Mouse (Mus musculus) kidney, embryonic 14.5 days (tissue): ENCODE data around the gene Zfp296. TPM values are rescaled to one million over a fixed set of nuclear protein-coding genes. Genes with fewer than 3 reads are reported as not detected.

Experiments used
- ATAC-seq: fragments of 200-750 bp; cut with Nextera tagmentation; 2 replicates; pipeline ENCODE4 v1.8.0; 2017; ENCODE audit warnings: moderate number of reproducible peaks, mild to moderate bottlenecking, moderate TSS enrichment, moderate library complexity; ENCODE audit not compliant: low FRiP score, low TSS enrichment
- H3K27ac ChIP-seq: fragments of 300-500 bp; sonication (generic); 2 replicates; pipeline ENCODE4 v1.5.1; 2014; ENCODE audit warnings: low read depth, mild to moderate bottlenecking, low read length, moderate library complexity, mixed read lengths
- H3K27me3 ChIP-seq: fragments of 300-500 bp; sonication (generic); 2 replicates; pipeline ENCODE4 v1.6.1; 2014; ENCODE audit warnings: mild to moderate bottlenecking, low read length; ENCODE audit not compliant: control insufficient read depth, insufficient read depth
- H3K36me3 ChIP-seq: fragments of 300-500 bp; sonication (generic); 2 replicates; pipeline ENCODE4 v1.6.1; 2014; ENCODE audit warnings: low read length, mixed read lengths; ENCODE audit not compliant: control insufficient read depth, insufficient read depth
- H3K4me1 ChIP-seq: fragments of 300-500 bp; sonication (generic); 2 replicates; pipeline ENCODE4 v1.6.1; 2014; ENCODE audit warnings: low read length, mixed read lengths; ENCODE audit not compliant: control insufficient read depth, insufficient read depth
- H3K4me2 ChIP-seq: fragments of 300-500 bp; sonication (generic); replicated peaks from 2 replicates; pipeline ENCODE4 v1.6.1; 2014; ENCODE audit warnings: low read depth, mild to moderate bottlenecking, low read length
- H3K4me3 ChIP-seq: fragments of 300-500 bp; sonication (generic); 2 replicates; pipeline ENCODE4 v1.5.1; 2014; ENCODE audit warnings: mild to moderate bottlenecking, low read length
- H3K9ac ChIP-seq: fragments of 300-500 bp; sonication (generic); 2 replicates; pipeline ENCODE4 v1.6.1; 2014; ENCODE audit warnings: low read depth, mild to moderate bottlenecking, low read length, moderate library complexity
- H3K9me3 ChIP-seq: fragments of 300-500 bp; sonication (generic); 2 replicates; pipeline ENCODE4 v1.6.1; 2016; ENCODE audit warnings: low read length; ENCODE audit not compliant: control insufficient read depth
- WGBS: fragments of 180-500 bp; shearing (Covaris S2); extraction: QIAGEN DNeasy Blood & Tissue Kit; methylation state at CpG from one replicate; pipeline ENCODE4 v1.1.7; 2014; 5-methylcytosine and 5-hydroxymethylcytosine counted together
- polyA plus RNA-seq: library from polyadenylated mRNA; unstranded; fragments of >200 nt; fragmentation: Nextera tagmentation; extraction: Ambion mirVana; gene quantifications from 2 replicates; pipeline ENCODE4 v1.2.1, GENCODE M21; 2014

The Zfp296 gene
- polyA plus RNA-seq, 1 experiment from 2014 or later = 0.68 TPM

DNA sequence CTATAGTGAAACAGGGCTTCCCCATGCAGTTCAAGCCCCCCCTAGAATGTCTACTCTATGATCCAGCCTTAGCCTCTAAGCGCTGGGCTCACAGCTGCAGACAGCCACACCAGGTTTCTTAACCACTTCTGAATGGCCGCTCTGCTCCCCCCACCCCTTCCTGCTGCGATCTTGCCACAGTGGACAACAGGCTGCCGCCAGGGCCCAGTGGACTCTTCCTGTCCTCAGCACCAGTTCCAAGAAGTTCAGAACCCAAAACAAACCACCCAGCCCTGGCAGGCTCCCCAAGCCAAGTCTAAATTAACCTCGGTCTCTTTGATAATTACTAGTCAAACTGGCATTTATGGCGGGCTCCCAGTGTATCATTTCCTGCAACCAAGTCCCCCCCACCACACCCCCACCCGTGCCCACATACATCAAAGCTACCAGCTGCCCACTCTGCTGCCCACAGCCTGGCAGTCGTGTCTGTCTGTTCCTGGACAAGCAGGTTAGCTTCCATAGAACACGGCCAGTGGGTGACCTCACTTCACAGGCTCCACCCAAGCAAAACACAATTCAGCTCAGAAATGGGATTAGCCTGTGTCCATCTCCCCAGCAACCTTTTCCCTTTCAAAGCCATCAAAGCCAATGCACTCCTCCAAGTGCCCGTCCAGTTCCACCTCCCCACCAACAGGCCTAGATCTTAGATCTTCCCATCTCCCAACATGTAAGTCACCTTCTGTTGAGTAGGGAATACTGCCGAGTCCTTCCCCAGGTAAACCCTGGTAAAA is 16.4 kb upstream of the Zfp296 start:
- no peak for ATAC-seq
- Histone ChIP-seq H3K27ac (no peak overlapping the region), H3K36me3 (peaks cover 23% of the 10 kb centered on the region)

DNA sequence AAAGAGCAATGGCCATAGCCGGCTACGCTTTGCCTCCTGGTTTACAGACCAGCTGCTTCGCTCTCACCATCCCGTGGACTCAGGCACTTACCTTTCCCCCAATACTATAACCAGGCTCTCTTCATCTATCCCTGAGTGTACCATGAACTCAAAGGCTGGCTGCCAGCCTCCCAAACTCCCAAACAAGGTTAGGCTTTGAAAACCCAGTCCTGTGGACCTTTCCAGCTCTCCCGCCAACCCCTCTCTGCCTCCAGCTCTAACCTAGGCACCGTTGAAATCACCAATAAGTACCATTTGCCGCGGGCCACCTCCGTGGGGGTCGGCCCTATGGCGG is 15.7 kb upstream of the Zfp296 start:
- peaks cover 13% of the 10 kb centered on the region for H3K4me1 ChIP-seq
- no peaks in the 10 kb centered on the region for H3K27me3 ChIP-seq

More for the DNA sequence above, 16.4 kb upstream of the Zfp296 start:
- peaks cover 13% of the 10 kb centered on the region for H3K4me1 ChIP-seq
- H3K9ac ChIP-seq = peak overlapping the region; percentile 94
- H3K9me3 ChIP-seq = no peaks in the 10 kb centered on the region
- H3K4me3 ChIP-seq = peak overlapping the region; percentile 64
- no peaks in the 10 kb centered on the region for H3K27me3 ChIP-seq
- 17% methylated on average over 11 of the region's 11 CpGs for WGBS
- H3K4me2 ChIP-seq = peak overlapping the region; percentile 62

DNA sequence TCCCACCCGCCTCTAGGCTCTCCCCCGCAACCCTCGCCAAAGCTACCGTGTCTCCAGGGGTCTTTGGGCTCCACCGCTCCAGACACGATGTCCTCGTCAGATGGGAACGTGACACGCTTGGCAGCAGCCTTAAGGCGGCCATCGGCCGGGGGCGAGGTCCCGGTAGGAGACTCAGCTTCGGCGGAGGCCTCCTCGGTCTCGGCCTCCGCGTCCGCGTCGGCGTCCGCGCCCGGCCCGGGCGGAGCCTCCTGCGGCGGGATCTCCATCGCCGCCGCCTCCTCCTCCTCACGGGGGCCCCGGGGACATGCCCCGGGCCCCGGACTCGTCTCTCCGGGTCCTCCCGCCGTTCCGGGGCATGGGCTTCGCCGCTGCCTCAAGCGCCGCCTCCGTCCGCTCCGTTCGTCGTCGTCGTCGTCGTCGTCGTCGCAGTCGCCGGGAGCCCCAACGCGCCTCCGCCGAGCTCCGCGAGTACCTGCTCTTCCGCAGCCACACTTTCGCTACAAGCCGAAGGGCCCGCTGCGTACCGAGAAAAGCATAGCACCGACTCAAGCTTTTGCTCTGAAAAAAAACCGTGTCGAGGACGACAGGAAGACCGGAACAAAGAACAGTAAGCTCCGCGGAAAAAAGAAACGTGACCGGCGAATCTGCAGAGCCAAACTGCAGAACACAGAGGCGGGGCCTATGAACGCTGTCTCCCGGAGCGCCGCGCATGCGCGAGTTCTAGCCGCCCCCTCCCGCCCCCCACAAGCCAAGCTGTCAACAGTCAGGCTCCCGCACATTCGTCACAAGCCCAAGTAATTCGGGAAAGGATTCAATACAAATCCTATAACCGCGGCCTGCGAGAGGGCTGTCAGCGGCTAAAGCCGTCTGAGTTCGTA is 15.1 kb upstream of the Zfp296 start:
- ATAC-seq = peak; percentile 81
- H3K4me2 ChIP-seq = peak overlapping the region; percentile 90
- 1% methylated on average over 102 of the region's 102 CpGs for WGBS
- H3K9ac ChIP-seq = peak overlapping the region; percentile 94
- H3K27ac ChIP-seq = peak overlapping the region; percentile 93
- no peaks in the 10 kb centered on the region for H3K9me3 ChIP-seq
- H3K27me3 ChIP-seq = no peaks in the 10 kb centered on the region
- peaks cover 13% of the 10 kb centered on the region for H3K4me1 ChIP-seq
- H3K36me3 ChIP-seq = peaks cover 24% of the 10 kb centered on the region
- H3K4me3 ChIP-seq = peak overlapping the region; percentile 64

More for the DNA sequence above, 15.7 kb upstream of the Zfp296 start:
- WGBS = 1% methylated on average over 11 of the region's 11 CpGs
- peaks cover 21% of the 10 kb centered on the region for H3K36me3 ChIP-seq
- peak overlapping the region; percentile 62 for H3K4me2 ChIP-seq
- peak overlapping the region; percentile 94 for H3K9ac ChIP-seq
- no peak for ATAC-seq
- peak overlapping the region; percentile 64 for H3K4me3 ChIP-seq
- no peak overlapping the region for H3K27ac ChIP-seq
- no peaks in the 10 kb centered on the region for H3K9me3 ChIP-seq

DNA sequence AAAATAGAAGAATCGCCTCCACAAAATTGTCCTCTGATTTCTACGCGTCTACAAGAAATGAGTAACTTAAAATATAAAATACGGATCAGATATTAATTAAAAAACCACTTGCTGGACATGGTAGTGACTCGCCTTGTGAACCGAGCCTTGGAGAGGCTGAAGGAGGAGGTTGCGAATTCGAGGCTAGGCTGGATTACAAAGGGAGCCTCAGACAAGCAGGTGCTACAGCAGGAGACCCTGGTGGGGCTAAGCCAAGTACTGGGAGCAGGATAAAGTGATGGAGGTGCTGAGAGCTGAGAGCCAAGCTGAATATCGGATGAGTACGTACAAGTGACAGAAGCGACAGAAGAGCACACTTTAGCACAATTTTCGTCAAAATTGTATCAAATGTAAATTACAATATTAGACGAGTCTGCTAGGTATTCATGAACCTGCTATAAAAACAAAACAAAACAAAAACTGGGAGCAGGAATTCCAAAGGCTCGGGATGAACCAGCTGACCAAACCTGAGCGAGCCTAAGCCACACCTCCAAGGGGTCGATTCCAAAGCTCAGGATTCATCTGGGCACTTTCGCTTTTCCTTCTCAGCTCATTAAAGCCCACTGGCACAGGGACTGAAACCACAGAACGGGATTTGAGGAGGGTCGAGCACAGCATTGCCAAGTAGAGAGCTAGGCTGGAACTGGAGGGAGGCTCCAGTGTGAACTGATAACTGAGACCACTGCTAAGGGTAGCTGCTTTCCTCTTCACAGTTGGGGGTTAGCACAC is 14.3 kb upstream of the Zfp296 start, which contains the start of gene Ppp1r37:
Ppp1r37 (minus strand) TSS at position 434 of the 768 bp plus-strand sequence.
- H3K9ac ChIP-seq = peak within 1 kb of the TSS; percentile 94
- ATAC-seq = peak; percentile 44; the same call in 1 of the 2 replicates
- H3K9me3 ChIP-seq = no peaks in the 10 kb centered on the region
- peak within 1 kb of the TSS; percentile 64 for H3K4me3 ChIP-seq
- peak within 1 kb of the TSS; percentile 90 for H3K4me2 ChIP-seq
- peaks cover 28% of the 10 kb centered on the region for H3K36me3 ChIP-seq
- 2% methylated on average over 19 of the region's 19 CpGs for WGBS
- H3K27me3 ChIP-seq = no peaks in the 10 kb centered on the region
- H3K4me1 ChIP-seq = peaks cover 13% of the 10 kb centered on the region
- H3K27ac ChIP-seq = peak within 1 kb of the TSS; percentile 93

DNA sequence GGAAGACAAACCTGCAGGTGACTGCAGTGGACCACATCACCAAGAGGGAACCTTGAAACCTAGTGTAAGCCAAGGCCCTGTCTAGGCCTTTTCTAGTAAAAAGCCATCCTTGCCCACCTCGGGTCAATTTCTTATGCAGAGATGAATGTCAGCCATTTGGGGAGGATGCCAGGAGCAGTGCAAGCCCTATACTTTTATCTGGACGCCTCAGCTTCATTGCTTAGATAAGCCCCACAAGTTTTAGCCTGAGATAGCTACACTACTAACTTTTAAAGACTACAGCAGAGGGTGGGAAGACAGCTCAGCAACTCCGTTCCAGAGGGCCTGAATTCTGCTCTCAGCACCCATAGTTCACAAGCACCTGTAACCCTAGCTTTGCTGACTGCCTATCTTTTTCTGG is 13.2 kb upstream of the Zfp296 start:
- no peak for ATAC-seq
- no peak overlapping the region for H3K9ac ChIP-seq
- H3K4me3 ChIP-seq = no peak overlapping the region
- no peak overlapping the region for H3K4me2 ChIP-seq
- peaks cover 29% of the 10 kb centered on the region for H3K36me3 ChIP-seq
- H3K9me3 ChIP-seq = no peaks in the 10 kb centered on the region
- H3K27me3 ChIP-seq = no peaks in the 10 kb centered on the region
- peaks cover 13% of the 10 kb centered on the region for H3K4me1 ChIP-seq
- 87% methylated on average over 3 of the region's 3 CpGs for WGBS
- no peak overlapping the region for H3K27ac ChIP-seq

DNA sequence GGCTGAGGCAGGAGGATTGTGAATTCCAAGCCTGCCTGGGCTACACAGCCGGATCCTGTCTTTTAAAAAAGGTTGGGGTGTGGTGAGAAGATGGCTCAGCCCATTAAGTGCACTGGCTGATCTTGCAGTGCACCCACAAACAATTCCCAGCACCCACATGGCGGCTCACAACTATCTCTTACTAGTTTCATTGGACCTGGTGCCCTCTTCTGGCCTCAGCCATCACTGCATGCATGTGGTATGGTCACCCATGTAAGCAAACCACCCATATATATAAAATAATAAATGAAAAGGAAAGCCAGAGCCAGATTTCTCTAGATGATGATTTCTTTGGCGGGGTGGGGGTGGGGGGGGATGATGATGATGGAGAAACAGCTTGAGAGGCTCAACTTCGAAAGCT is 12.6 kb upstream of the Zfp296 start:
- 94% methylated on average over 4 of the region's 4 CpGs for WGBS
- Histone ChIP-seq H3K27ac (no peak overlapping the region), H3K36me3 (peaks cover 33% of the 10 kb centered on the region), H3K9ac (no peak overlapping the region), H3K27me3 (no peaks in the 10 kb centered on the region), H3K4me3 (no peak overlapping the region), H3K4me1 (peaks cover 13% of the 10 kb centered on the region), H3K4me2 (no peak overlapping the region), H3K9me3 (no peaks in the 10 kb centered on the region)
- ATAC-seq = no peak

DNA sequence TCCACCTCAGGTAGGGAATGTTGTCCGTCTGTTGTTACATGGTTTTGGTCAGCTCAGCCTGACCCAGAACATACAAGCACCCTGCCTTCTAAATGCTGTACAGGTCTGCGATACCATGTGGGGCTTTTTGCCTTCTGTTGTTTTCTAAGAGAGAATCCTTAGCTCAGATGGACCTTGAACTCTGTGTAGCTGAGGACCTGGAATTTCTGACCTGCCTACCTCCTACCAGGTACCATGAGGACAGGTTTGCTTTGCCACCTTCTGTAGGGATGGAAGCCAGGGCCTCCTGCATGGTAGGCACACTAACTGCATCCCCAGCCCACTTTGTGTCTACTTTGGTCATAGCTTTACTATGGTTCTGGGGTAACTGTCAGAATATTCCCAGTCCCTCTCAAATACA is 11.3 kb upstream of the Zfp296 start:
- 96% methylated on average over 2 of the region's 2 CpGs for WGBS
- Histone ChIP-seq H3K9me3 (no peaks in the 10 kb centered on the region), H3K4me3 (no peak overlapping the region)

DNA sequence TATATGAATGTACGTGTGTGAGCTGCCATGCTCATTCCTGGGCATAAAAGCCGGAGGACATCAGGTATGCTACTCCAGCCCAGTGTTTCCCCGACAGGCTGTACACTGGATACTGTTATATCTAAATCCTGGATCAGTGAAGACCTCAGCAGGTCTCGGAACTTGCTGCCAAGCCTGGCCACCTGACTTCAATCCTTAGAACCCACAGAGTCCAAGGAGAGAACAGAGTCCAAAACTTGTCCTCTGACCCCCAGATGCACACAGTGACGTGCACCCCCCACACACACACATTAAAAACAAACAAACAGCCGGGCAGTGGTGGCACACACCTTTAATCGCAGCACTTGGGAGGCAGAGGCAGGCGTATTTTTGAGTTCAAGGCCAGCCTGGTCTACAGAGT is 9.7 kb upstream of the Zfp296 start:
- Histone ChIP-seq H3K4me2 (no peak overlapping the region), H3K4me1 (peaks cover 8% of the 10 kb centered on the region), H3K27me3 (no peaks in the 10 kb centered on the region), H3K9me3 (no peaks in the 10 kb centered on the region), H3K36me3 (peaks cover 48% of the 10 kb centered on the region), H3K4me3 (no peak overlapping the region), H3K27ac (no peak overlapping the region), H3K9ac (no peak overlapping the region)
- no peak for ATAC-seq
- WGBS = 90% methylated on average over 8 of the region's 8 CpGs

More for the DNA sequence above, 11.3 kb upstream of the Zfp296 start:
- no peak for ATAC-seq
- Histone ChIP-seq H3K9ac (no peak overlapping the region), H3K27me3 (no peaks in the 10 kb centered on the region), H3K27ac (no peak overlapping the region), H3K36me3 (peaks cover 46% of the 10 kb centered on the region), H3K4me1 (peaks cover 1% of the 10 kb centered on the region), H3K4me2 (no peak overlapping the region)
